In genomic region chr4:150687126-150687753, GRCm38 (mm10) we compare ENCODE assay signal across 19 mouse cellular contexts. TPM values are rescaled to one million over a fixed set of nuclear protein-coding genes. Genes with fewer than 3 reads are reported as not detected.
DNase-seq lines count a peak whose midpoint lies in the region; ATAC-seq and TF ChIP-seq lines count a peak whose summit lies in the region.
"Had no signal": no experiment of that assay in that cellular context is flagged by ENCODE, and none has a peak within 500 bp of the region (broad histone marks: within the 10 kb centered on the region; RNA-seq: fewer than 3 reads in every experiment).

No protein-coding gene starts in this region.

- no peak for TF ChIP-seq CTCF in kidney, adult 2 months (conservative IDR thresholded peaks at IDR 0.05; ENCODE audit: insufficient read depth, insufficient read length, low read depth, low read length)
- no peak for TF ChIP-seq CTCF in liver, postnatal 0 days (IDR thresholded peaks at IDR 0.05; ENCODE audit: low read depth)

- H3K36me3 ChIP-seq in kidney, adult 2 months (ENCODE audit: control insufficient read depth, insufficient read depth, low read length) = no peaks in the 10 kb centered on the region
- no peaks in the 10 kb centered on the region for H3K36me3 ChIP-seq in liver, postnatal 0 days (replicated peaks; ENCODE audit: insufficient read depth, low read length)
- H3K36me3 ChIP-seq in liver, embryonic 11.5 days (ENCODE audit: control insufficient read depth, insufficient read depth, low read length) = no peaks in the 10 kb centered on the region
- H3K36me3 ChIP-seq in intestine, embryonic 16.5 days (ENCODE audit: control insufficient read depth, insufficient read depth, low read length) = no peaks in the 10 kb centered on the region
- H3K36me3 ChIP-seq: forebrain, embryonic 12.5 days; liver, embryonic 15.5 days; midbrain, embryonic 10.5 days had no signal

- no peaks in the 10 kb centered on the region for H3K9me3 ChIP-seq in liver, postnatal 0 days (ENCODE audit: low read length)
- no peaks in the 10 kb centered on the region for H3K9me3 ChIP-seq in liver, embryonic 11.5 days (ENCODE audit: control insufficient read depth, low read length)
- no peaks in the 10 kb centered on the region for H3K9me3 ChIP-seq in intestine, embryonic 16.5 days (ENCODE audit: control insufficient read depth, low read length)
- H3K9me3 ChIP-seq: forebrain, embryonic 12.5 days; liver, embryonic 15.5 days; midbrain, embryonic 10.5 days had no signal

- 49% methylated on average over 10 of the region's 10 CpGs for WGBS in kidney, adult 2 months
- WGBS in liver, postnatal 0 days (ENCODE audit: insufficient replicate concordance) = 70% methylated on average over 10 of the region's 10 CpGs
- 69% methylated on average over 10 of the region's 10 CpGs for WGBS in liver, embryonic 11.5 days
- 45% methylated on average over 10 of the region's 10 CpGs for WGBS in intestine, embryonic 16.5 days

- TF ChIP-seq POLR2A in kidney, adult 2 months (IDR thresholded peaks at IDR 0.05; ENCODE audit: low read depth, low read length) = no peak

- H3K27me3 ChIP-seq in kidney, adult 2 months (replicated peaks; ENCODE audit: control insufficient read depth, insufficient read depth, low read length) = no peaks in the 10 kb centered on the region
- H3K27me3 ChIP-seq in liver, postnatal 0 days (ENCODE audit: insufficient read depth, low read length) = no peaks in the 10 kb centered on the region
- no peaks in the 10 kb centered on the region for H3K27me3 ChIP-seq in liver, embryonic 11.5 days (replicated peaks; ENCODE audit: control insufficient read depth, insufficient read depth, low read length)
- no peaks in the 10 kb centered on the region for H3K27me3 ChIP-seq in intestine, embryonic 16.5 days (replicated peaks; ENCODE audit: control insufficient read depth, insufficient read depth, low read length)
- H3K27me3 ChIP-seq: forebrain, embryonic 12.5 days; liver, embryonic 15.5 days; Patski had no signal

- peak; percentile 69 for DNase-seq in cerebellum, postnatal 10 days
- DNase-seq in cerebellum, adult 11-12 months = no peak
- peak; percentile 61 for DNase-seq in kidney, adult 2 months
- no peak for DNase-seq in kidney, postnatal 4 days
- no peak for DNase-seq in liver, postnatal 0 days
- no peak for DNase-seq in liver, embryonic 11.5 days (ENCODE audit: low spot score)
- DNase-seq in adrenal gland, postnatal 4 days (ENCODE audit: low spot score in 2 of 2) = no peak
- DNase-seq: adrenal gland, postnatal 10 days; gastrocnemius, postnatal 14 days; right cerebral cortex, adult 18-20 months had no signal

- H3K4me2 ChIP-seq in liver, postnatal 0 days (ENCODE audit: low read depth, low read length) = no peak overlapping the region
- no peak overlapping the region for H3K4me2 ChIP-seq in liver, embryonic 11.5 days
- no peak overlapping the region for H3K4me2 ChIP-seq in intestine, embryonic 16.5 days (ENCODE audit: low read depth, low read length)
- H3K4me2 ChIP-seq: forebrain, embryonic 12.5 days; liver, embryonic 15.5 days had no signal

- H3K4me1 ChIP-seq in kidney, adult 2 months (ENCODE audit: control insufficient read depth, insufficient read depth, low read length) = peaks cover 32% of the 10 kb centered on the region
- H3K4me1 ChIP-seq in liver, postnatal 0 days (ENCODE audit: insufficient read depth) = peaks cover 7% of the 10 kb centered on the region; the same call in 1 of the 2 replicates
- peaks cover 31% of the 10 kb centered on the region for H3K4me1 ChIP-seq in liver, embryonic 11.5 days (replicated peaks; ENCODE audit: control insufficient read depth, insufficient read depth, low read length)
- peaks cover 29% of the 10 kb centered on the region for H3K4me1 ChIP-seq in intestine, embryonic 16.5 days (ENCODE audit: control insufficient read depth, insufficient read depth, low read length)

- TF ChIP-seq EP300 in liver, postnatal 0 days (IDR thresholded peaks at IDR 0.05; ENCODE audit: low read depth) = no peak

- no peak overlapping the region for H3K4me3 ChIP-seq in kidney, adult 2 months (ENCODE audit: insufficient read depth, low read depth, low read length)
- H3K4me3 ChIP-seq in liver, postnatal 0 days (ENCODE audit: low read depth, low read length) = no peak overlapping the region
- no peak overlapping the region for H3K4me3 ChIP-seq in liver, embryonic 11.5 days (ENCODE audit: low read depth, low read length)
- H3K4me3 ChIP-seq in intestine, embryonic 16.5 days (ENCODE audit: low read length) = no peak overlapping the region
- H3K4me3 ChIP-seq: forebrain, embryonic 12.5 days; liver, embryonic 15.5 days; midbrain, embryonic 10.5 days had no signal

- no peak overlapping the region; the same call in 1 of the 2 replicates for H3K27ac ChIP-seq in kidney, adult 2 months (ENCODE audit: insufficient read depth, low read depth, low read length)
- H3K27ac ChIP-seq in liver, postnatal 0 days (ENCODE audit: low read depth) = peak overlapping the region; percentile 97
- H3K27ac ChIP-seq in liver, embryonic 11.5 days (ENCODE audit: low read depth, low read length) = no peak overlapping the region
- peak overlapping the region; percentile 55 for H3K27ac ChIP-seq in intestine, embryonic 16.5 days (ENCODE audit: low read length)
- H3K27ac ChIP-seq: forebrain, embryonic 12.5 days; macrophage; midbrain, embryonic 10.5 days had no signal

- no peak for ATAC-seq in liver, postnatal 0 days
- no peak for ATAC-seq in liver, embryonic 11.5 days (replicated peaks; ENCODE audit: low FRiP score)
- peak; percentile 62 for ATAC-seq in intestine, embryonic 16.5 days
- ATAC-seq: Patski had no signal

- no peak overlapping the region for H3K9ac ChIP-seq in liver, postnatal 0 days (replicated peaks)
- no peak overlapping the region for H3K9ac ChIP-seq in liver, embryonic 11.5 days (ENCODE audit: low read depth, low read length)
- no peak overlapping the region for H3K9ac ChIP-seq in intestine, embryonic 16.5 days (ENCODE audit: low read depth, low read length)
- H3K9ac ChIP-seq: forebrain, embryonic 12.5 days; liver, embryonic 15.5 days had no signal

RNA-seq across cellular contexts. Expression of gene Slc45a1, which starts 35.3 kb away (rescaled TPM):
- 0.08 and 0.17 TPM in 2 replicates for polyA plus RNA-seq in kidney, adult 2 months (2012; rRNA removed)
- not detected in 2 replicates for polyA plus RNA-seq in liver, postnatal 0 days (2015; fragmentation: Nextera tagmentation; extraction: Ambion mirVana)
- 0.04 and 0.05 TPM in 2 replicates for polyA plus RNA-seq in liver, embryonic 11.5 days (2014; fragmentation: Nextera tagmentation; extraction: Ambion mirVana)
- polyA plus RNA-seq in intestine, embryonic 16.5 days (2015; fragmentation: Nextera tagmentation; extraction: Ambion mirVana) = 0.93 and 1.0 TPM in 2 replicates
- total RNA-seq in adrenal gland, postnatal 4 days (2021) = 1 to 10 TPM; 1.5 to 1.7 TPM
- total RNA-seq: gastrocnemius, postnatal 14 days; heart, adult 8-10 months; hematopoietic stem cell, adult 5-6 weeks had no signal
- polyA plus RNA-seq: heart, embryonic 16.5 days; liver, embryonic 15.5 days; macrophage; Patski had no signal

Comparison
In these comparisons a context has a peak if more than half of its experiments do, and no peak if none do; other contexts are left out.
1. DNase-seq: peak in cerebellum, postnatal 10 days (2 of 2) and kidney, adult 2 months (single experiment); none in cerebellum, adult 11-12 months (single experiment), kidney, postnatal 4 days (0 of 2), liver, postnatal 0 days (single experiment), liver, embryonic 11.5 days (single experiment) and adrenal gland, postnatal 4 days (0 of 2).
2. H3K27ac ChIP-seq: peak in liver, postnatal 0 days (single experiment) and intestine, embryonic 16.5 days (single experiment); none in kidney, adult 2 months (single experiment) and liver, embryonic 11.5 days (single experiment).